7 mouse cellular contexts compared by ENCODE assay signal in genomic region chr12:11455549-11456194, GRCm38 (mm10). TPM values are rescaled to one million over a fixed set of nuclear protein-coding genes. Genes with fewer than 3 reads are reported as not detected.
DNase-seq lines count a peak whose midpoint lies in the region; ATAC-seq and TF ChIP-seq lines count a peak whose summit lies in the region.

Rad51ap2 (plus strand) TSS chr12:11456079.

- H3K4me3 ChIP-seq in erythroblast, embryonic 14.5 days (replicated peaks): peak within 1 kb of the TSS; percentile 18
- H3K4me3 ChIP-seq in heart, embryonic 13.5 days: peak within 1 kb of the TSS; percentile 69
- H3K4me3 ChIP-seq in kidney, postnatal 0 days (replicated peaks; ENCODE audit: low read depth, low read length): peak within 1 kb of the TSS; percentile 41
- peak within 1 kb of the TSS; percentile 18; the same call in 1 of the 2 replicates for H3K4me3 ChIP-seq in liver, adult 2 months (ENCODE audit: insufficient read depth, low read depth, low read length)
- no peak within 1 kb of the TSS for H3K4me3 ChIP-seq in myocyte
- peak within 1 kb of the TSS; percentile 58 for H3K4me3 ChIP-seq in stomach, embryonic 16.5 days (replicated peaks; ENCODE audit: low read length)

- H3ac ChIP-seq in myocyte (ENCODE audit: control insufficient read depth, insufficient read length): no peak within 1 kb of the TSS

- H3K4me1 ChIP-seq in erythroblast, embryonic 14.5 days (ENCODE audit: control insufficient read depth): peaks cover 5% of the 10 kb centered on the region
- H3K4me1 ChIP-seq in heart, embryonic 13.5 days: 0 out of 2 replicates have a peak, but pooled peaks cover 5% of the 10 kb centered on the region
- H3K4me1 ChIP-seq in kidney, postnatal 0 days (replicated peaks; ENCODE audit: insufficient read depth, low read length): no peaks in the 10 kb centered on the region
- H3K4me1 ChIP-seq in liver, adult 2 months (ENCODE audit: control insufficient read depth, insufficient read depth, low read length): no peaks in the 10 kb centered on the region
- no peaks in the 10 kb centered on the region; the same call in 1 of the 2 replicates for H3K4me1 ChIP-seq in stomach, embryonic 16.5 days (ENCODE audit: control insufficient read depth, insufficient read depth, low read length)

- peak within 1 kb of the TSS; percentile 98 for H3K4me2 ChIP-seq in heart, embryonic 13.5 days
- peak within 1 kb of the TSS; percentile 90 for H3K4me2 ChIP-seq in kidney, postnatal 0 days (ENCODE audit: low read length)
- H3K4me2 ChIP-seq in myocyte (ENCODE audit: low read depth): peak within 1 kb of the TSS; percentile 38
- H3K4me2 ChIP-seq in stomach, embryonic 16.5 days (ENCODE audit: low read depth, low read length): peak within 1 kb of the TSS; percentile 98

- TF ChIP-seq POLR2A in liver, adult 2 months (IDR thresholded peaks at IDR 0.05; ENCODE audit: extremely low read depth, insufficient read depth, low read length): no peak
- no peak for TF ChIP-seq POLR2A in myocyte (IDR thresholded peaks at IDR 0.05; ENCODE audit: insufficient read length, low read depth)

- WGBS in heart, embryonic 13.5 days: 2% methylated on average over 37 of the region's 40 CpGs
- 1% methylated on average over 40 of the region's 40 CpGs for WGBS in kidney, postnatal 0 days
- 3% methylated on average over 40 of the region's 40 CpGs for WGBS in liver, adult 2 months
- 1% methylated on average over 37 of the region's 40 CpGs for WGBS in stomach, embryonic 16.5 days

- peak within 1 kb of the TSS; percentile 84 for H3K9ac ChIP-seq in heart, embryonic 13.5 days
- peak within 1 kb of the TSS; percentile 47; the same call in 1 of the 2 replicates for H3K9ac ChIP-seq in kidney, postnatal 0 days (ENCODE audit: low read depth, low read length)
- H3K9ac ChIP-seq in liver, adult 2 months (ENCODE audit: low read depth, low read length): no peak within 1 kb of the TSS
- H3K9ac ChIP-seq in stomach, embryonic 16.5 days (ENCODE audit: low read length): peak within 1 kb of the TSS; percentile 73

- no peaks in the 10 kb centered on the region for H3K9me3 ChIP-seq in erythroblast, embryonic 14.5 days (ENCODE audit: control insufficient read depth, low read length)
- H3K9me3 ChIP-seq in heart, embryonic 13.5 days: no peaks in the 10 kb centered on the region
- H3K9me3 ChIP-seq in kidney, postnatal 0 days (replicated peaks; ENCODE audit: low read length): no peaks in the 10 kb centered on the region
- H3K9me3 ChIP-seq in stomach, embryonic 16.5 days (replicated peaks; ENCODE audit: control insufficient read depth, low read length): no peaks in the 10 kb centered on the region

- DNase-seq in c-Kit-positive CD71-positive TER-119-positive erythroid progenitor cells, embryonic 14.5 days (ENCODE audit: low spot score): peak; percentile 68
- peak; percentile 86 for DNase-seq in kidney, postnatal 0 days (ENCODE audit: low spot score)
- peak; percentile 72 for DNase-seq in liver, adult 2 months (ENCODE audit: extremely low read depth, low read depth, low spot score)

- H3K27ac ChIP-seq in heart, embryonic 13.5 days (replicated peaks): no peak within 1 kb of the TSS
- no peak within 1 kb of the TSS for H3K27ac ChIP-seq in kidney, postnatal 0 days
- H3K27ac ChIP-seq in liver, adult 2 months (replicated peaks; ENCODE audit: insufficient read depth, low read depth, low read length): no peak within 1 kb of the TSS
- no peak within 1 kb of the TSS for H3K27ac ChIP-seq in stomach, embryonic 16.5 days (ENCODE audit: low read length)

- no peaks in the 10 kb centered on the region for H3K36me3 ChIP-seq in erythroblast, embryonic 14.5 days (ENCODE audit: control insufficient read depth)
- no peaks in the 10 kb centered on the region for H3K36me3 ChIP-seq in heart, embryonic 13.5 days
- H3K36me3 ChIP-seq in kidney, postnatal 0 days (ENCODE audit: insufficient read depth, low read length): no peaks in the 10 kb centered on the region
- no peaks in the 10 kb centered on the region for H3K36me3 ChIP-seq in liver, adult 2 months (ENCODE audit: control insufficient read depth, insufficient read depth, low read length)
- no peaks in the 10 kb centered on the region for H3K36me3 ChIP-seq in myocyte (ENCODE audit: control insufficient read depth, insufficient read depth)
- H3K36me3 ChIP-seq in stomach, embryonic 16.5 days (ENCODE audit: control insufficient read depth, insufficient read depth, low read length): no peaks in the 10 kb centered on the region

- no peak for TF ChIP-seq CTCF in kidney, postnatal 0 days (IDR thresholded peaks at IDR 0.05; ENCODE audit: low read depth)
- no peak for TF ChIP-seq CTCF in liver, adult 2 months (IDR thresholded peaks at IDR 0.05; ENCODE audit: low read depth, low read length)

- peak; percentile 97 for ATAC-seq in heart, embryonic 13.5 days (ENCODE audit: extremely low read depth, insufficient number of reproducible peaks, low FRiP score, low TSS enrichment)
- peak; percentile 99 for ATAC-seq in kidney, postnatal 0 days (replicated peaks; ENCODE audit: low FRiP score, low read depth)
- ATAC-seq in stomach, embryonic 16.5 days (ENCODE audit: insufficient read depth, low FRiP score): peak; percentile 100

- H3K79me2 ChIP-seq in liver, adult 2 months (ENCODE audit: control insufficient read depth, insufficient read depth, low read length): no peaks in the 10 kb centered on the region
- H3K79me2 ChIP-seq in myocyte (ENCODE audit: control insufficient read depth, insufficient read depth): no peaks in the 10 kb centered on the region

- H3K27me3 ChIP-seq in erythroblast, embryonic 14.5 days (ENCODE audit: control insufficient read depth): peaks cover 14% of the 10 kb centered on the region
- peaks cover 4% of the 10 kb centered on the region; the same call in 1 of the 2 replicates for H3K27me3 ChIP-seq in heart, embryonic 13.5 days (replicated peaks)
- H3K27me3 ChIP-seq in kidney, postnatal 0 days (ENCODE audit: insufficient read depth, low read length): no peaks in the 10 kb centered on the region; the same call in 1 of the 2 replicates
- no peaks in the 10 kb centered on the region for H3K27me3 ChIP-seq in liver, adult 2 months (ENCODE audit: control insufficient read depth, insufficient read depth, low read length)
- H3K27me3 ChIP-seq in myocyte (ENCODE audit: control insufficient read depth, insufficient read depth, insufficient read length): no peaks in the 10 kb centered on the region
- no peaks in the 10 kb centered on the region; the same call in 1 of the 2 replicates for H3K27me3 ChIP-seq in stomach, embryonic 16.5 days (ENCODE audit: control insufficient read depth, insufficient read depth, low read length)

TF ChIP-seq in myocyte, 11 proteins besides CTCF, POLR2A, EP300 and RAD21:
- TF ChIP-seq REST (IDR thresholded peaks at IDR 0.05; ENCODE audit: insufficient read depth, insufficient read length) (no peak), USF1 (IDR thresholded peaks at IDR 0.05; ENCODE audit: low read depth) (no peak), MYOD1 (IDR thresholded peaks at IDR 0.05; ENCODE audit: control insufficient read depth in 1 of 3, insufficient read length in 2 of 3, low read depth in 2 of 3) (no peak), TCF12 (IDR thresholded peaks at IDR 0.05; ENCODE audit: insufficient read depth, poor library complexity, severe bottlenecking) (no peak), TCF3 (IDR thresholded peaks at IDR 0.05; ENCODE audit: insufficient read length, low read depth) (no peak), CEBPB (IDR thresholded peaks at IDR 0.05; ENCODE audit: insufficient read depth, poor library complexity, severe bottlenecking) (no peak), MAX (IDR thresholded peaks at IDR 0.05; ENCODE audit: low read depth) (no peak)

RNA-seq across cellular contexts. Expression of gene Rad51ap2, which starts in this region (rescaled TPM):
- polyA plus RNA-seq in erythroblast, embryonic 14.5 days (2012): not detected in 2 replicates
- polyA plus RNA-seq in heart, embryonic 13.5 days (2015; fragmentation: Nextera tagmentation; extraction: Ambion mirVana): 0.21 and 0.28 TPM in 2 replicates
- polyA plus RNA-seq in kidney, postnatal 0 days (2015; fragmentation: Nextera tagmentation; extraction: Ambion mirVana): 0.19 and 0.30 TPM in 2 replicates
- total RNA-seq in liver, adult 2 months (2014; rRNA removed): not detected in 2 replicates
- polyA plus RNA-seq in liver, adult 2 months (2012; rRNA removed): not detected in 2 replicates
- not detected for polyA plus RNA-seq in myocyte (2012; fragmentation: generic; extraction: Trizol)
- 0.17 and 0.28 TPM in 2 replicates for polyA plus RNA-seq in stomach, embryonic 16.5 days (2015; fragmentation: Nextera tagmentation; extraction: Ambion mirVana)

Comparison
In these comparisons a context has a peak if more than half of its experiments do, and no peak if none do; other contexts are left out.
1. Peak in ATAC-seq, H3K4me3 ChIP-seq, H3K9ac ChIP-seq and H3K4me2 ChIP-seq in heart, embryonic 13.5 days; RNA of the gene not detected or under 1 TPM.
2. Peak in DNase-seq, ATAC-seq, H3K4me3 ChIP-seq, H3K9ac ChIP-seq and H3K4me2 ChIP-seq in kidney, postnatal 0 days; RNA of the gene not detected or under 1 TPM.
3. Peak in DNase-seq and H3K4me3 ChIP-seq in liver, adult 2 months; RNA of the gene not detected or under 1 TPM.
4. Peak in ATAC-seq, H3K4me3 ChIP-seq, H3K9ac ChIP-seq and H3K4me2 ChIP-seq in stomach, embryonic 16.5 days; RNA of the gene not detected or under 1 TPM.
5. H3K4me2 ChIP-seq: peak in every context shown above with its lines; median percentile 98 in heart, embryonic 13.5 days; 98 in stomach, embryonic 16.5 days; 90 in kidney, postnatal 0 days; 38 in myocyte.